In the genomic region with DNA sequence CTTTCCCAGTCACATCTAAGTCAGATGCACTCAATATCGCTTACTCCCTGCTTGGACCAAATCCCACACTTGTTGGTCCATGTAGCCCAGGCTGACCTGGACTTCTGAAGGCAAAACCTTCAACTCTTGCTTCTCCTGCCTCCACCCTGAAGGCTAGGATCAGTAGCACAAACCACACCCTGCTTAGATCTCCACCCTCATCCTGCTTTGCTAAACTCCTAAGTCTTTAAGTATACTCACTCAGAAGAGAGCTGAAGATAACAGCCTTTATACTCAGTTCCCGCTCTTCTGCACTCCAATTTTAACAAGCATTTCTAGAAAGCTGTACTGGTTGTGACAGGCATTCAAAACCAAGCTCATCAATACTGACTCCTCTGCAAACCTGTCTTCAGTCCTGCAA, we compare ENCODE assay signal across 13 mouse cellular contexts. TPM values are rescaled to one million over a fixed set of nuclear protein-coding genes. Genes with fewer than 3 reads are reported as not detected.
A peak's percentile ranks its signal among the peaks of the same experiment; 100 is the strongest.
DNase-seq lines count a peak whose midpoint lies in the region; ATAC-seq and TF ChIP-seq lines count a peak whose summit lies in the region.
"Had no signal": no experiment of that assay in that cellular context is flagged by ENCODE, and none has a peak within 500 bp of the region (broad histone marks: within the 10 kb centered on the region; RNA-seq: fewer than 3 reads in every experiment).

No protein-coding gene starts in this region.

- no peak for DNase-seq in kidney, postnatal 14 days
- DNase-seq in MEL (ENCODE audit: low read depth, low spot score), result no peak
- DNase-seq in c-Kit-positive CD71-positive TER-119-positive erythroid progenitor cells, embryonic 14.5 days (ENCODE audit: low spot score), result peak; percentile 57
- no peak for DNase-seq in kidney, adult 8-10 months
- no peak for DNase-seq in layer of hippocampus, adult 2 months (ENCODE audit: low spot score in 2 of 2)
- DNase-seq: heart, postnatal 10 days; kidney, postnatal 36 days had no signal

- WGBS in kidney, embryonic 15.5 days, result 95% methylated on average over 2 of the region's 2 CpGs
- WGBS in liver, embryonic 15.5 days (ENCODE audit: insufficient replicate concordance), result 57% methylated on average over 2 of the region's 2 CpGs

- TF ChIP-seq POLR2A in MEL (IDR thresholded peaks at IDR 0.05; ENCODE audit: control insufficient read depth in 1 of 2, insufficient read depth in 1 of 2, low read depth in 1 of 2, low read length in 2 of 2, poor library complexity in 1 of 2), result peak; percentile 4 to 48; a peak in 2 of 4 replicates

- peaks cover 10% of the 10 kb centered on the region; the same call in 1 of the 2 replicates for H3K4me1 ChIP-seq in kidney, embryonic 15.5 days
- H3K4me1 ChIP-seq in MEL (ENCODE audit: control insufficient read depth in 1 of 2, insufficient read depth in 2 of 2, low read length in 2 of 2), result peaks cover 0 to 7% of the 10 kb centered on the region in 2 experiments; a peak in 3 of 4 replicates
- H3K4me1 ChIP-seq in liver, embryonic 15.5 days (replicated peaks), result peaks cover 23% of the 10 kb centered on the region

- no peak for TF ChIP-seq RAD21 in MEL (IDR thresholded peaks at IDR 0.05; ENCODE audit: low read depth, low read length)

- no peak for TF ChIP-seq CTCF in MEL (IDR thresholded peaks at IDR 0.05 in 2 of 3, conservative IDR thresholded peaks at IDR 0.05 in 1 of 3; ENCODE audit: control insufficient read depth in 1 of 3, insufficient read depth in 1 of 3, low read depth in 2 of 3, low read length in 3 of 3, poor library complexity in 1 of 3, severe bottlenecking in 1 of 3)
- no peak for TF ChIP-seq CTCF in layer of hippocampus, adult 2 months (conservative IDR thresholded peaks at IDR 0.05)

- peaks cover 11% of the 10 kb centered on the region for H3K79me2 ChIP-seq in MEL (ENCODE audit: control insufficient read depth, insufficient read depth, low read length, poor library complexity)

- no peaks in the 10 kb centered on the region for H3K9me3 ChIP-seq in kidney, embryonic 15.5 days (replicated peaks)
- no peaks in the 10 kb centered on the region for H3K9me3 ChIP-seq in MEL (replicated peaks; ENCODE audit: insufficient read depth, low read length)
- no peaks in the 10 kb centered on the region for H3K9me3 ChIP-seq in liver, embryonic 15.5 days (replicated peaks)
- H3K9me3 ChIP-seq: limb, embryonic 15.5 days; midbrain, embryonic 12.5 days had no signal

- no peak overlapping the region for H3K4me3 ChIP-seq in kidney, embryonic 15.5 days (replicated peaks)
- peak overlapping the region in 1 of 2 experiments; percentile 100; a peak in 2 of 4 replicates for H3K4me3 ChIP-seq in MEL (ENCODE audit: control insufficient read depth in 1 of 2, insufficient read depth in 1 of 2, low read depth in 2 of 2, low read length in 2 of 2)
- peak overlapping the region; percentile 72 for H3K4me3 ChIP-seq in liver, embryonic 15.5 days (replicated peaks)
- no peak overlapping the region for H3K4me3 ChIP-seq in layer of hippocampus, adult 2 months

- H3K36me3 ChIP-seq in kidney, embryonic 15.5 days, result peaks cover 23% of the 10 kb centered on the region
- H3K36me3 ChIP-seq in MEL (ENCODE audit: control insufficient read depth in 1 of 2, insufficient read depth in 2 of 2, low read length in 2 of 2), result peaks cover 8 to 17% of the 10 kb centered on the region in 2 experiments
- H3K36me3 ChIP-seq in liver, embryonic 15.5 days (replicated peaks), result peaks cover 27% of the 10 kb centered on the region

- no peak overlapping the region for H3K9ac ChIP-seq in kidney, embryonic 15.5 days
- H3K9ac ChIP-seq in MEL (ENCODE audit: control insufficient read depth, low read depth, low read length, poor library complexity, severe bottlenecking), result peak overlapping the region; percentile 99
- H3K9ac ChIP-seq in liver, embryonic 15.5 days, result peak overlapping the region; percentile 80

- no peaks in the 10 kb centered on the region for H3K27me3 ChIP-seq in kidney, embryonic 15.5 days
- no peaks in the 10 kb centered on the region for H3K27me3 ChIP-seq in MEL (ENCODE audit: control insufficient read depth in 1 of 2, insufficient read depth in 2 of 2, low read length in 2 of 2)
- H3K27me3 ChIP-seq in liver, embryonic 15.5 days, result no peaks in the 10 kb centered on the region
- H3K27me3 ChIP-seq: limb, embryonic 15.5 days; midbrain, embryonic 12.5 days; Patski had no signal

- 0 out of 2 replicates have a peak overlapping the region, but pooled peaks have one; percentile 64 for H3K4me2 ChIP-seq in kidney, embryonic 15.5 days
- peak overlapping the region; percentile 73 for H3K4me2 ChIP-seq in liver, embryonic 15.5 days

- ATAC-seq in kidney, embryonic 15.5 days (replicated peaks; ENCODE audit: low FRiP score), result no peak
- ATAC-seq in liver, embryonic 15.5 days (ENCODE audit: insufficient read depth), result no peak
- ATAC-seq: Patski had no signal

- peak overlapping the region; percentile 33; the same call in 1 of the 2 replicates for H3K27ac ChIP-seq in kidney, embryonic 15.5 days
- peak overlapping the region; percentile 93 for H3K27ac ChIP-seq in MEL (ENCODE audit: control insufficient read depth, low read depth, low read length)
- peak overlapping the region; percentile 95 for H3K27ac ChIP-seq in liver, embryonic 15.5 days (replicated peaks)
- no peak overlapping the region for H3K27ac ChIP-seq in layer of hippocampus, adult 2 months
- H3K27ac ChIP-seq: limb, embryonic 15.5 days; midbrain, embryonic 12.5 days had no signal

- no peak for TF ChIP-seq EP300 in MEL (IDR thresholded peaks at IDR 0.05; ENCODE audit: low read depth in 1 of 2, low read length in 2 of 2)

TF ChIP-seq in MEL, 35 proteins besides CTCF, POLR2A, EP300 and RAD21:
- TF ChIP-seq TBP (IDR thresholded peaks at IDR 0.05; ENCODE audit: low read depth, low read length), result 0 out of 2 replicates have a peak, but pooled peaks have one; percentile 5
- no peak for TF ChIP-seq JUND (IDR thresholded peaks at IDR 0.05; ENCODE audit: low read depth, low read length)
- peak; percentile 20; the same call in 1 of the 2 replicates for TF ChIP-seq POLR2AphosphoS2 (IDR thresholded peaks at IDR 0.05; ENCODE audit: low read length)
- TF ChIP-seq SIN3A (IDR thresholded peaks at IDR 0.05; ENCODE audit: low read length), result no peak
- TF ChIP-seq CHD1 (IDR thresholded peaks at IDR 0.05; ENCODE audit: low read depth, low read length), result 0 out of 2 replicates have a peak, but pooled peaks have one; percentile 34

RNA-seq across cellular contexts. Expression of gene Rps29, which starts 1.9 kb away (rescaled TPM):
- 1,863 and 1,902 TPM in 2 replicates for polyA plus RNA-seq in kidney, embryonic 15.5 days (2015; fragmentation: Nextera tagmentation; extraction: Ambion mirVana)
- total RNA-seq in MEL (2012; rRNA removed), result 4,641 and 5,133 TPM in 2 replicates
- 1,000 to 10,000 TPM in 1 of 2 experiments, 100 to 1,000 TPM in 1; 450 to 1,410 TPM for polyA plus RNA-seq in MEL (2012; ENCODE audit: insufficient read depth in 1 of 2, insufficient read length in 2 of 2, low read depth in 1 of 2, low replicate concordance in 2 of 2, missing spikeins in 1 of 2)
- polyA plus RNA-seq in liver, embryonic 15.5 days (2015; fragmentation: Nextera tagmentation; extraction: Ambion mirVana), result 821 and 1,046 TPM in 2 replicates
- 1,000 to 10,000 TPM; 1,229 to 1,249 TPM for total RNA-seq in layer of hippocampus, adult 2 months (2021)

RNA-seq across cellular contexts. Expression of gene Lrr1, which starts 11.5 kb away (rescaled TPM):
- polyA plus RNA-seq in kidney, embryonic 15.5 days (2015; fragmentation: Nextera tagmentation; extraction: Ambion mirVana), result 22.6 and 26.2 TPM in 2 replicates
- total RNA-seq in MEL (2012; rRNA removed), result 10.2 and 14.1 TPM in 2 replicates
- polyA plus RNA-seq in MEL (2012; ENCODE audit: insufficient read depth in 1 of 2, insufficient read length in 2 of 2, low read depth in 1 of 2, low replicate concordance in 2 of 2, missing spikeins in 1 of 2), result 10 to 100 TPM in 1 of 2 experiments, not detected in 1; 23.1 TPM
- polyA plus RNA-seq in liver, embryonic 15.5 days (2015; fragmentation: Nextera tagmentation; extraction: Ambion mirVana), result 16.6 and 17.6 TPM in 2 replicates
- not detected for total RNA-seq in layer of hippocampus, adult 2 months (2021)
- total RNA-seq: gastrocnemius, adult 18-20 months had no signal

RNA-seq across cellular contexts. Expression of gene Rpl36al, which starts 26.8 kb away (rescaled TPM):
- 569 and 677 TPM in 2 replicates for polyA plus RNA-seq in kidney, embryonic 15.5 days (2015; fragmentation: Nextera tagmentation; extraction: Ambion mirVana)
- total RNA-seq in MEL (2012; rRNA removed), result 1,318 and 1,322 TPM in 2 replicates
- polyA plus RNA-seq in MEL (2012; ENCODE audit: insufficient read depth in 1 of 2, insufficient read length in 2 of 2, low read depth in 1 of 2, low replicate concordance in 2 of 2, missing spikeins in 1 of 2), result 100 to 1,000 TPM in 1 of 2 experiments, not detected in 1; 696 TPM
- polyA plus RNA-seq in liver, embryonic 15.5 days (2015; fragmentation: Nextera tagmentation; extraction: Ambion mirVana), result 349 and 436 TPM in 2 replicates
- 100 to 1,000 TPM; 184 to 187 TPM for total RNA-seq in layer of hippocampus, adult 2 months (2021)

RNA-seq across cellular contexts. Expression of gene Mgat2, which starts 26.9 kb away (rescaled TPM):
- 52.6 and 55.9 TPM in 2 replicates for polyA plus RNA-seq in kidney, embryonic 15.5 days (2015; fragmentation: Nextera tagmentation; extraction: Ambion mirVana)
- total RNA-seq in MEL (2012; rRNA removed), result 43.3 and 65.3 TPM in 2 replicates
- polyA plus RNA-seq in MEL (2012; ENCODE audit: insufficient read depth in 1 of 2, insufficient read length in 2 of 2, low read depth in 1 of 2, low replicate concordance in 2 of 2, missing spikeins in 1 of 2), result 10 to 100 TPM in 1 of 2 experiments, not detected in 1; 40.9 TPM
- polyA plus RNA-seq in liver, embryonic 15.5 days (2015; fragmentation: Nextera tagmentation; extraction: Ambion mirVana), result 25.8 and 26.7 TPM in 2 replicates
- total RNA-seq in layer of hippocampus, adult 2 months (2021), result 10 to 100 TPM; 25.6 to 28.2 TPM

RNA-seq across cellular contexts. Expression of gene Gm49383, which starts 39.8 kb away (rescaled TPM):
- 33.1 and 33.6 TPM in 2 replicates for polyA plus RNA-seq in kidney, embryonic 15.5 days (2015; fragmentation: Nextera tagmentation; extraction: Ambion mirVana)
- total RNA-seq in MEL (2012; rRNA removed), result 25.2 and 27.5 TPM in 2 replicates
- polyA plus RNA-seq in MEL (2012; ENCODE audit: insufficient read depth in 1 of 2, insufficient read length in 2 of 2, low read depth in 1 of 2, low replicate concordance in 2 of 2, missing spikeins in 1 of 2), result 10 to 100 TPM in 1 of 2 experiments, not detected in 1; 28.8 TPM
- polyA plus RNA-seq in liver, embryonic 15.5 days (2015; fragmentation: Nextera tagmentation; extraction: Ambion mirVana), result 17.9 and 18.8 TPM in 2 replicates
- 1 to 10 TPM; 3.8 to 4.1 TPM for total RNA-seq in layer of hippocampus, adult 2 months (2021)
